Mouse (Mus musculus) v-Abl transformed pro-B cells (cell line): ENCODE measurements around the gene Atp23.

Source experiments
- in situ Hi-C, 2 experiments: fragments of 400-800 bp; cut with MboI; formaldehyde crosslinking; loops; one replicate each; pipeline ENCODE4 v1.15.1; 2025; ENCODE audit not compliant: unreplicated experiment in 2 of 2

The Atp23 gene

DNA sequence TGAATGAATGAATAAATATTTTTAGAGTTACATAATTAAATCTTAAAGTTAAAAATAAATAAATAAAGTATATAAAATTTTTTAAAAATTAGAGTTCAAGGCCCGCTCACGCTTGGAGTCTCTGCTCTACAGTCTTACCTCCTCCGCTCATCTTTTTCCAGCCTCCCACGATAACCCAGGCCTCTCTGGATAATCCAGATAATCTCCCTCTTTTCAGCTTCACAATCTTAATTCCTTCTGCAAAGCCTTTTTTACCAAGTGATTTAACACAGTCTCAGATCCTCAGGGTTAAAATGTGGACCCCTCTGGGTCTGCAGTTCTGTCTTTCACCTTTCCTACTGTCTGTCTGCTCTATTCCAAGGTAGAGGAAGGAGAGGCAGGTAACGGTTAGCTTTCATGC, 13.1 kb upstream of the Atp23 start:
- in situ Hi-C loops = no loop called here

DNA sequence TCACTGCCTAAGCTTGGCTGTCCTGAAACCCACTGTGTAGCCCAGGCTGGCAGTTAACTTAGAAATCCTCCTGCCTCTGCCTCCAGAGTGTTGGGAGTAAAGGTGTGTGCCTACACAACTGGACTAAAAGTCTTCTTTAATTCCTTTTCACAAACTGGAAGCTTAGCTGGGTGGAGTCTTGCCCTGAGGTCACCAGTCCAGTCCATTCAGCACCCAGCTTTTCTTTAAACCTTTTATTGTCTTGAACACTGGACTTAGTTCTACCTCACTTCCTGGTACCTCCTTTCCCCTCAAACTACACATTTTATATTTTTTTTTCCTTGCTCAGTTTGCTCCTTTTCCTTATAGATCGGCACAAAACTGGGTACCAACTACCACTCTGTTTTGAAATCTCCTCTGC, 10.3 kb upstream of the Atp23 start:
- in situ Hi-C loops = no loop called here

DNA sequence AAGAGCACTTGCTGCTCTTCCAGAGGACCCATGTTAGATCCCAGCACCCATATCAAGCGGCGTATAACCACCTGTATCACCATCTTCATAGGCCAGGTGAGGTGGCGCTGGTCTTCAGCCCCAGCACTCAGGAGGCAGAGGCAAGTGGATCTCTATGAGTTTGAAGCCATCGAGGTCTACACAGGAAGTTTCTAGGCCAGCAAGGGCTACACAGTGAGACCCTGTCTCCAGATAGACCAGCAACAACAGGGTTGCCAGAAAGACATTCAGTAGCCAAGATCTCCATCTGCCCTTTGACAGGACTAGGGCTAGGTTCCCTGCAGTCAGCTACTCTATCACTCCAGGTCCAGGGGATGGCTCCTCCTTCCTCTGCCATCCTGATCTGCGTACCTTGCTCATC, 5.7 kb upstream of the Atp23 start:
- in situ Hi-C loops = no loop called here

DNA sequence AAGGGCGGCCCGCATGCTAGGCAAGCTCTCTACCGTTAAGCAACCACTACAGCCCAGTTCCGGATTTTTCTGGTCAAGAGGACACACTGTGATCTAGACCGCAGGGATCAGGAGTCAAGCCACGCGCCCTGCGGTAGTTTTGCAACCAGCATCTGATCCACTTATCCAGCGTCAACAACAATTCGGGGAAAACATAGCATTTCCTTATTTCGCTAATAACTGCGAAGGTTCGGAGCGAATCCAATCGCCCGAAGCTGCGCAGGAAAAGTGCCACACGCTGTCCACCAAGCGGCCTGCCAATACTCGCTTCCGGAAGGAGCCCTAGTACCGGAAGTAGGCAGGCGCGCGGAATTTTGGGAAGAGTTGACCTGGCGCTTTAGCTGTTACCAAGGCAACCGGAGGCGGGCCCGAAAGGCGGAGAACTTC, 4.5 kb upstream of the Atp23 start:
- in situ Hi-C loops = no loop called here

DNA sequence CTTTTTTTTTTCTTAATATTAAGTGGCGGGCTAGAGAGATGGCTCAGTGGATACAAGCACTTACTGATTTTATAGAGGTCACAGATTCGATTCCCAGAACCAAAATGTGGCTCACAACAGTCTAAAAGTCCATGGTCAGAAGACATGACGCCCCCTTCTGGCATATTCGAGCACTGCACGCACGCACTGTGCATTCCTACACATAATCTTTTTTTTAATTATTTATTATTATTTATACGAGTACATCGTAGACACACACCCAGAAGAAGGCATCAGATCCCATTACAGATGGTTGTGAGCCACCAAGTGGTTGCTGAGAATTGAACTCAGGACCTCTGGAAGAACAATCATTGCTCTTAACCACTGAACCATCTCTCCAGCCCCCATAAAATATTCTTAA, 3.9 kb upstream of the Atp23 start:
- in situ Hi-C loops = no loop called here

DNA sequence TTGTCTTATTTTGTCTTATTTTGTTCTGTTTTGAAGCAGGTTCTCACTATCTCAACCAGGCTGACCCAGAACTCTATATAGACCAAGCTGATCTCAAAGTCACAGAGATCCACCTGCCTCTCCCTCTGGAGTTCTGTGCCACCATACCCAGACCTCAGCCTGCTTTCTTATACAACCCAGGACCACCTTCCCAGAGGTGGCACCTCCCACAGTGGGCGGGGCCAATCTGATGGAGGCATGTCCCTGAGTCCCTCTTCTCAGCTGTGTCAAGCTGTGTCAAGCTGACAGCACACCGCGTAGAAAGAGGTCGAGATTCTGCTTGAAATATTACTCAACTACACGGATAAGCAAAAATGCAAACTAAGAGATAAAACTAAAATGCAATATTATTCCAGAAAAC, 3.1 kb upstream of the Atp23 start:
- in situ Hi-C loops = no loop called here

DNA sequence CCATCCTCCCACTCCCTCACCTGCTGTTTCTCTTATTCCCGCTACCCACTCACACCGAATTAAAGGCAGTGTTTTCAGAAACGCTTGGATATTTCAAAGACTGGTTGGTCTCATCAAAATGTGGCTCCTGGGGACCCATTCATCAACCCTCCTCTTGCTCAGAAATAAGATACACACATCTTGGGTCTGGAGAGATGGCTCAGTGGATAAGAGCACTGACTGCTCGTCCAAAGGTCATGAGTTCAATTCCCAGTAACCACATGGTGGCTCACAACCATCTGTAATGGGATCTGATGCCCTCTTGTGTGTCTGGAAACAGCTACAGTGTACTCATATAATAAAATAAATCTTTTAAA, 311 bp upstream of the Atp23 start:
- in situ Hi-C loops = no loop called here

DNA sequence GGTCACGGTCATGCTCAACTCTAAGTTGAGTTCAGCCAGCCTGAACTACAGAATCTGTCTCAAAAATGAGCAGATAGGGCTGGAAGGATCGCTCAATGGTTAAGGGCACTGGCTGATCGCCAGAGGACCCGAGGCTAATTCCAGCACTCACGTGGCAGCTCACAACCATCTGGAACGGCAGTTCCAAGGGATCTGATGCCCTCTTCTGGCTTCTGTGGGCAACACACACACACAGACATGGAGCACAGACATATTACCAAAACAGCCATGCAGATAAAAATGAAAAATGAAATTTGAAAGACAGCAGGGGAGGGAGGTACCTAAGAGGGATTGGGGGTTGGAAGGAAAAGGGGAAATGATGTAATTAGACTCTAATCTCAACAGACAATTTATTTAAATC, 5.3 kb downstream of the Atp23 start:
- in situ Hi-C loops = no loop called here

DNA sequence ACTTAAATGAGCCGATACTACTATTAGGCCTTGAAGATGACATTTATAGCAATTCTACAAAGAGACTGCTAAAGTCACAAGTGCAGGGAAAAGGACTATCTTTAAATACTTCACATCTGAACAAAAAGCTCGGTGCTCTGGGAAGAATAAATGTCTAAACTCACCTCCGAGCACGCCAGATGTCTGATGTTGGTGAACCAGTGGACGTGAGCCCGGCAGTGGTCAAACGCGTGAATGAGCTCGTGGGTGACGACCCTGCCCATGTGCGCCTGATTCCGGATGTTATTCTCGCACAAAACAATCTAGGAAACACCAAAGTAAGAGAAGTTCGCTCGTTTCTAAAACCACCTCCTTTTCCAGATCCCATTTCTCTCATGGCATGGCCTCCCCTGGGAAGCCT, 7.1 kb downstream of the Atp23 start:
- in situ Hi-C loops = no loop called here

DNA sequence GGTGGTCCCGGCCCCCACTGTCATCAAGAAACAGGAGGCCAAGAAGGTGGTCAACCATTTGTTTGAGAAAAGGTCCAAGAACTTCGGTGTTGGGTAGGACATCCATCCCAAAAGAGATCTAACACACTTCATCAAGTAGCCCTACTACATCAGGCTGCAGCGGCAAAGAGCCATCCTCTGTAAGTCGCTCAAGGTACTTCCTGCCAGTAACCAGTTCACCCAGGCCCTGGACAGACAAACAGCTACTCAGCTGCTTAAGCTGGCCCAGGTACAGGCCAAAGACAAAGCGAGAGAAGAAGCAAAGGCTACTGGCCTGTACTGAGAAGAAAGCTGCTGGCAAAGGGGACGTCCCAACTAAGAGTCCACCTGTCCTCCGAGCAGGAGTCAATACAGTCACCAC, 8.0 kb downstream of the Atp23 start:
- in situ Hi-C loops = no loop called here

DNA sequence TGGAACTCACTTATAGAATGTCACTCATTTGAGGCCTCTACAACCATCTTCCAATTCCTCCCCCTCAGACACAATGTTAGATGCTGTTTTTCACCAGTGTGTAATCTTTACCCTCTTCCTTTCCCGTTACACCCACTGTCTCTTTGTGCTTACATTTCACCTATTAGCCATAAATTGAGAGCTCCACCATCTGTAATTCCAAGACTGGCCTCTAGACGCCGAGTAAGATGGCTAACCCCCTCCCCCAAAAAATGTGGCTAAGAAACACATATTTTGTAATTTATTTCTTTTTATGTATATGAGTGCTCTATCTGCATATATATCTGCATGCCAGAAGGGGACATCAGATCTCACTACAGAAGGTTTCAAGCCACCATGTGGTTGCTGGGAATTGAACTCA, 27.4 kb downstream of the Atp23 start:
- in situ Hi-C loops = loop anchor here (5.0 to 25.0 kb wide), 3 partner anchors 336 to 1149 kb away; no protein-coding TSS in a partner anchor

DNA sequence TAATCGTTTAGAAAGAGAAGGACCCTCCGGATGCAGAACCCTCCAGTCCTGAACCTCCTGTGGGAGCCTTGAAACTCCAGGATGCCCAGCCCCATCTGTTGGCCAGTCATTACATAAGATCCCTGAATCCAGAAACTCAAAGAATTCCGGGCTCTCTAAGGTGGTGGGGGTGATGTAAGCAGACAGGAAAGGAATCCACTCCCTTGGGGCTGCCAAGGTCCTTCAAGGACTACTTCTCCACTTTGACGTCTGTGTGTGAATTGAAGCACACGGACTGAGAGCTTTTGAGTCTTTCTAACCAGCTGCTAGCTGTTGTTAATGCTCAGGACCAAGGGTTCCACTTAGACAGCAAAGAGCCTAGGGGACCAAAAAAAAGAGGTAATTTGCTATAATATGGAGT, 28.9 kb downstream of the Atp23 start:
- in situ Hi-C loops = loop anchor here (5.0 to 25.0 kb wide), 3 partner anchors 335 to 1147 kb away; no protein-coding TSS in a partner anchor

DNA sequence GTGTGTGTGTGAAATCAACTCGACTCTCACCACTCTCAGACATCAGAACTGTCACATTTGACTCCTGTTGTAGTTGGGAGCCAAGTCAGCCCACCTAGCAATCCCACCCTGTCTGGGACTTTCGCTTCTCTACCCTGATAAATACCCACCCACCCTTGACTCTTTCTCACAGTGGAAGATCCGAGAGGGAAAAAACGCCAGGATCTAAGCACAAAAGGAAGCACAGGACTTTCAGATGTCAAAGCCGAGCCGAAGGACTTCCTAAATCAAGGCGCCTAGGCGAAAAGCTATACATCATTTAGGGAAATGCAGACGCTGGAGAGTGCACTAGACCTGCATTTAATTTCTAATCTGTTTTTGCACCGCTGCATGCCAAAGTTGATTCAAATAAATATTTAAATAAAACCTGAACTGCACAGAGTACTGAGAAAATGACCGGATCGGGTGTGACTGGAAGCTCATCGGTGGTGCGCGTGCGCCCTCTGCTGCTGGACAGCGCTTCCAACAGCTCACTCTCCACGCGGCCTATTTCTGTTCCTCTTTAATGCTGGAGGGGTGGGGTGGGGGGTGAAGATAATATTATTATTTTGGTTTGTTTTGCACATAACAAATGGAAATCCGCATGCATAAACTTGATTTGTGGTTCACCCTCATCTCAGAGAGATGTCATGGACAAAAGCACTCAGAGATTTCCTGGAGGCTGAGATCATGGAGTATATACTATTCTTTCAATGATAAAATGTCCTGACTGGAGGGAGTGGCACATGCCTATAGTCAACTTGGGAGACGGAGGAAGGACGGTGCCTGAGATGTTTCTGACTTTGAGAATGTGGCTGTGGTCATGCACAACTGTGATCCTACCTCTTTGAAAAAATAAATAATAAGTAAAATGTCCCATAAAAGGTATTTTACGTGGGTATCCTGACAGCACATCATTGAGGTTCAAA, 31.5 kb downstream of the Atp23 start:
- in situ Hi-C loops = loop anchor here (5.0 to 25.0 kb wide), 4 partner anchors 332 to 1145 kb away; no protein-coding TSS in a partner anchor

DNA sequence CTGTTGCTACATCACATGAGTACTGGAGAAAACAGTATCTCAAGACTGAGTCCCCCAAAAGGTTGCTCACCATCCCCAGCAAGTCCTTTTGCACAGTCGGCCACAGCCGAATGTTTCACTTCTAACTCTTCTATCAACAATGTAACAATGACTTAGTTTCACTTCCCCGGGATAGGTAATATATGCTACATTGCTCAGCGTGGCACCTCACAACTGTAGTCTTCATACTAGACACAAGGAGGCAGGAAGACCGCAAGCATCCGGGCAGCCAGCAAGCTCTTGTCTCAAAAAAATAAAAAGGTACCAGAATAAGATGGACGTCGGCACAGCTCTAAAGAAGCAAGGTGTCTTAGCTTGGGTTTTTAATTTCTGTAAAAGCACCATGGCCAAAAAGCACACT, 35.9 kb downstream of the Atp23 start:
- in situ Hi-C loops = loop anchor here in 1 of 2 experiments (10.0 to 25.0 kb wide), 2 partner anchors 328 to 1080 kb away; no protein-coding TSS in a partner anchor

DNA sequence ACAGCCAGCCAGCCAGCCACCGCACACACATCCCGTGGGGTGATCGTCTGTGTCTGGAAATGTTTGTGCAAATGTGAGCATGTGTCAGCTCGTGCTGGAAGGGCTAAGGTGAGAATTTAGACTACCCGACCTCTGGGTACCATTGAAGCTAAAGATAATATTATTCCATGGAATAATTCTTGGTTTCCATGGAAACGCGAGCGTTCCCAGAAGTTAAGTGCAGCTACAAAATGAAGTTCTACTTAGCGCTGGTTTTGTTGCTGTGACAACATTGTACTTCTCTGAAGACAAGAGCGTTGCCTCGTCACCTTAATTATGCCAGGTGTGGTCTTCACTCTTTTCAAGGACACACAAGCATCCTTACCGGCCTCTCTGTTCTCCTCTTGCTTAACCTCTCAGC, 39.0 kb downstream of the Atp23 start:
- in situ Hi-C loops = loop anchor here in 1 of 2 experiments (10.0 to 25.0 kb wide), 2 partner anchors 325 to 1077 kb away; no protein-coding TSS in a partner anchor

DNA sequence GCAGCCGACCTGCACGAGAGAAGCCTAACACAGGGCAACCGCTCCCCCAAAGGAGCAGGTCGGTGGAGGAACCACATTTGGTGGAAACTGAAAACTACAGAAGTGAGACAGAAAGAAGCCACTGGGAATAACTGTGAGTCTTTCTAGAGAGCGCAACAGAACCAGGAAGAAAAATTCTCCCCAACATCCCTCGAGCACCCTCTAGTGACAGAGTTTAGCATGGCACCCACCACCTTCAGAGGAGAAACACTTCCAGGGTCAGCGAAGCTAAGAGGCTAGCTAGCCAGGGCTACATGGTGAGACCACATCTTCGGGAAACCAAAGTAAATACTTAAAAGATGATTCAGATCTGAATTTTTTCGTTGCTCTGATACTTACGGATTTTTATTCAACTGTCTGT, 47.9 kb downstream of the Atp23 start:
- in situ Hi-C loops = loop anchor here in 1 of 2 experiments (10.0 to 25.0 kb wide), 2 partner anchors 316 to 1128 kb away; no protein-coding TSS in a partner anchor

DNA sequence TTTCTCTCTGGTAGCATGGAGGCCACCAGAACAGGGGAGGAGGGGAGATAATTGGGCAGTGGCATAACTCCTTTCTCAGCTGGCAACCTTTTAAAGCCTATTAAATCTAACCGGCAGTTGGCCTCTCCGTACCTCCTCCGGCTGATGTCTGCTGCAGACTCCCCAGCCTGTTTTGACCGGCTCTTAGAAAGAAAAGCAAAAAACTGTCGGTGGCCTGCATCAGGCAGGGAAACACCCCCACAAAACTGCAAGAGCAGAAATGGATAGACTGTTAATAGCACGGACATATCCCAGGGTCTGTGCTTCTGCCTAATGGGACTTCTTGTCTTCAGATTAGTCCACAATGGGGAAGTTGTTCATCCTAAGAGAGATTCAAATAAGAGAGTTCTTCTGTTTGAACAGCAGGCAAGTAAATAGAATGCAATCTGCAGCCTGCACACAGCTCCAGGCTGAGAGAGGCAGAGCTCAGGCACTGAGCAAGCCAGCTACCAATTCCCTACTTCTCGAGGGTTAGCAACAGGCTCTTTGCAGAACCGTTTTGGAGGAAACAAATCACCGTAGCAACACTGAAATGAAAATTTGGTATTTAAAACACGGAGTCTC, 55.7 kb downstream of the Atp23 start:
- in situ Hi-C loops = no loop called here

DNA sequence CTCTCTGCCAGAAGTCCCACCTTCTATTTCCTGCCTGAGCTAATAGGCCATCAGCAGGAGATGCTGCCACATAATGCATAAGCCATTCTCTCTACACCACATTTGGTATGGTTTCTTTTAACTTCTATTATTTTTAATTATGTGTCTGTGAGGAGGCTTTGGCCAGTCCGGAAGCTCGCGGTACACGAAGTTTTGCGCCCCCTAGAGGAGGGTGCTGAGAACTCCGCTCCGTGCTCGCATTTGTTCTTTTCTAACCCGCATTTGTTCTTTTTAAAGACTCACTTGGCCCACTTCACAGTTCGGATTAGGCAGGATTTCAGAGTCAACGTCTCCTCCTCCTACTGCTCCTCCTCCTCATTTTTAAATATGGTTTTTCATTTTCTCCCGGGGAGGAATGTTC, 56.5 kb downstream of the Atp23 start:
- in situ Hi-C loops = no loop called here

DNA sequence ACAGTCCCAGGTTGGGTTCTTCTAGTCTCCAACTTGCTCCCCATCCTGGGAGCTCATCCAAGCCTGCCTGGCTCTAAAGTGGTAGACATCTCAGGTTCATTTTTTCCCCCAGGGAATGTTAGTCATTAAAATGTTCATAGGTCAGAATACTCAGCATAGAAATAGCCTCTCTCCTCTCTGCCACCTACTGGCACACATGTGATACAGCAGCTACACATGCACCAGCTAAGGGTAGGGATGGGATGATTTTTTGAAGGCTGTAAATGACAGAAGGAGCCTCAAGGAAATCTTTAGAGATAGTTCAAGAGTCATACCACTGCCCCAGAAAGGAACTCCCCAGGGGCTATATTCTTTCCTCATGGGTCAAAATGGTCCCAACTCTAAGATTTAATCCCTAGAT, 60.9 kb downstream of the Atp23 start:
- in situ Hi-C loops = no loop called here

DNA sequence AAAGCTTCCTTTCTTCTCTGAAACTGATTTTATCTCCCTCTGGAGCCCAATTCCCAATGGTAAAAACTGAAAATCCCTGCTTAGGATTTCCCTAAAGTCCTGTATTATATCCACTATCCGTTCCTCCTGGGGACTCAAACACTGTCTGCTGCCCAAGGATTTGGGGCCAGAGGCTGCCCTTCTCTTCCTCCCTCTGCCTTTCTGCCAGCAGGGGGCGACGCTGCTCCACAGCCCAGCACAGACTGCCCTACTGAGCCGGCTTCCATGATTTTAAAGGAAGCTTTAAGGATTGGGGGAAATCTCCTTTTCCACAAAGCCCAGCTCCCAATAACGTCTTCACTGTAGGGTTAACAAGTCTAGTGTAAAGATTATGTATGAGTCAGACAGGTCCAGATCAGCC, 68.1 kb downstream of the Atp23 start:
- in situ Hi-C loops = no loop called here

DNA sequence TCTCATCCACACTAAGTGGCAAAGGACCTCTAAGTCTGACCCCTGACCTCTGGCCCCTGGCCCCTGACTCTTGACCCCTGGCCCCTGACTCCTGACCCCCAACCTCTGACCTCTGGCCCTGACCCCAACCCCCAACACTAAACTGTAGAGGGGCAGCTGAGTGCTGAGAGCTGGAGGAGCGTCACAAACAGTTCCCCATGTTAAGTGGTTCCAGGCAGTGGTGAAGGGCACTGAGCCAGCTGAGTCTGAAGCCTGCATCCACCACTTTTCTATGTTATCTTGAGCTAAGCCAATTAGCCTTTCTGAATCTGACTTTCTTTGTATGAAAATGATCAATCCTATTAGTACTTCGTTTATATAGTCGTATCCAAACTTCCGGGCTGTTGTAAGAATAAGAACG, 69.8 kb downstream of the Atp23 start:
- in situ Hi-C loops = no loop called here

DNA sequence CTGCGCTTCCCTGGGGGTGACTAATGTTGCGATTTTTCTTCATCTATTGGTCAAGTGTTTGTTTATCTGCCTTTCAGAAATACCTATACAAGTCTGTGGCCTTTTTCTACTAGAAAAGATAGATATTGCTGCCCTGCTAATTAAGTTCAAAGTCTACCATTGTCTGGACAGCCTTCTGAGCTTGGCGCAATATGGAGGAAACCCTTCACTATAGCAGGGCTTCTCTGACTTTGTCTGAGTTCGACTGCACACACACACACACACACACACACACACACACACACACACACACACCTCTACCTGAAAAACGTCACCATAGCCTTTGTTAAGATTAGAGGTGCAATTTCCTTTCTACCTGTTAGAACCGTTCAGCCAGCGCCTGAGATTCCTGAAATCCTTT, 72.5 kb downstream of the Atp23 start:
- in situ Hi-C loops = no loop called here
